ENCODE assay signal across 8 mouse cellular contexts in genomic region chr10:18388784-18389575, GRCm38 (mm10).
DNase-seq lines count a peak whose midpoint lies in the region; ATAC-seq and TF ChIP-seq lines count a peak whose summit lies in the region.

No protein-coding gene starts in this region.

- H3K4me1 ChIP-seq in E14TG2a.4 (replicated peaks; ENCODE audit: low read depth, low read length): peaks cover 57% of the 10 kb centered on the region
- H3K4me1 ChIP-seq in embryonic fibroblast, embryonic 13.5 days (ENCODE audit: control insufficient read depth, insufficient read depth, low read length): peaks cover 4% of the 10 kb centered on the region; the same call in 1 of the 2 replicates
- H3K4me1 ChIP-seq in heart, postnatal 0 days (ENCODE audit: control insufficient read depth, insufficient read depth): peaks cover 21% of the 10 kb centered on the region
- H3K4me1 ChIP-seq in lung, embryonic 14.5 days (ENCODE audit: insufficient read depth): no peaks in the 10 kb centered on the region

- H3K4me3 ChIP-seq in E14TG2a.4 (replicated peaks; ENCODE audit: low read length): no peak overlapping the region
- H3K4me3 ChIP-seq in embryonic fibroblast, embryonic 13.5 days (ENCODE audit: insufficient read depth, low read length): no peak overlapping the region
- H3K4me3 ChIP-seq in heart, postnatal 0 days (ENCODE audit: low read depth, low read length): no peak overlapping the region
- no peak overlapping the region for H3K4me3 ChIP-seq in lung, embryonic 14.5 days (ENCODE audit: low read depth, low read length)

- peak overlapping the region; percentile 48 for H3K4me2 ChIP-seq in heart, postnatal 0 days (ENCODE audit: low read depth, low read length)
- 0 out of 2 replicates have a peak overlapping the region, but pooled peaks have one; percentile 18 for H3K4me2 ChIP-seq in lung, embryonic 14.5 days

- peak; percentile 58 for DNase-seq in adrenal gland, adult 2 months
- DNase-seq in heart, postnatal 0 days (ENCODE audit: low spot score): peak; percentile 89
- peak; percentile 87 for DNase-seq in kidney, postnatal 14 days
- DNase-seq in lung, embryonic 14.5 days: peak; percentile 93
- peak; percentile 20 for DNase-seq in retina, adult 2 months (ENCODE audit: low read depth, low spot score)

- WGBS in heart, postnatal 0 days: 21% methylated on average over 10 of the region's 10 CpGs
- WGBS in lung, embryonic 14.5 days: 33% methylated on average over 10 of the region's 10 CpGs

- no peaks in the 10 kb centered on the region for H3K9me3 ChIP-seq in E14TG2a.4 (ENCODE audit: low read length)
- H3K9me3 ChIP-seq in heart, postnatal 0 days (replicated peaks; ENCODE audit: control insufficient read depth, low read length): no peaks in the 10 kb centered on the region
- H3K9me3 ChIP-seq in lung, embryonic 14.5 days (ENCODE audit: low read depth, low read length): no peaks in the 10 kb centered on the region

- H3K36me3 ChIP-seq in E14TG2a.4 (ENCODE audit: insufficient read depth, low read length): no peaks in the 10 kb centered on the region
- no peaks in the 10 kb centered on the region for H3K36me3 ChIP-seq in heart, postnatal 0 days (replicated peaks; ENCODE audit: control insufficient read depth, insufficient read depth, low read length)
- no peaks in the 10 kb centered on the region for H3K36me3 ChIP-seq in lung, embryonic 14.5 days (ENCODE audit: insufficient read depth)

- H3K27ac ChIP-seq in embryonic fibroblast, embryonic 13.5 days (ENCODE audit: insufficient read depth, low read length): no peak overlapping the region
- no peak overlapping the region for H3K27ac ChIP-seq in heart, postnatal 0 days (ENCODE audit: low read depth)
- H3K27ac ChIP-seq in lung, embryonic 14.5 days (ENCODE audit: low read depth): no peak overlapping the region

- H3K27me3 ChIP-seq in E14TG2a.4 (ENCODE audit: insufficient read depth, low read length): no peaks in the 10 kb centered on the region
- no peaks in the 10 kb centered on the region for H3K27me3 ChIP-seq in heart, postnatal 0 days (ENCODE audit: control insufficient read depth, insufficient read depth, low read length)
- no peaks in the 10 kb centered on the region for H3K27me3 ChIP-seq in lung, embryonic 14.5 days (ENCODE audit: insufficient read depth, low read length)

- no peak overlapping the region for H3K9ac ChIP-seq in heart, postnatal 0 days (replicated peaks; ENCODE audit: low read depth, low read length)
- H3K9ac ChIP-seq in lung, embryonic 14.5 days: no peak overlapping the region

- TF ChIP-seq CTCF in E14TG2a.4 (conservative IDR thresholded peaks at IDR 0.05; ENCODE audit: low read length): peak; percentile 62
- peak; percentile 45; the same call in 1 of the 2 replicates for TF ChIP-seq CTCF in embryonic fibroblast, embryonic 13.5 days (IDR thresholded peaks at IDR 0.05; ENCODE audit: borderline replicate concordance, insufficient read depth, low read length)
- TF ChIP-seq CTCF in heart, postnatal 0 days (IDR thresholded peaks at IDR 0.05; ENCODE audit: low read depth): peak; percentile 77
- peak; percentile 86 for TF ChIP-seq CTCF in lung, embryonic 14.5 days (IDR thresholded peaks at IDR 0.05; ENCODE audit: low read depth)

- no peak for TF ChIP-seq EP300 in heart, postnatal 0 days (IDR thresholded peaks at IDR 0.05; ENCODE audit: low read depth)

- ATAC-seq in heart, postnatal 0 days (ENCODE audit: insufficient read depth, low read depth): peak; percentile 83
- ATAC-seq in lung, embryonic 14.5 days (ENCODE audit: insufficient read depth): peak; percentile 82
- no peak for ATAC-seq in erythroid progenitor cell, adult 5-6 weeks (replicated peaks; ENCODE audit: low FRiP score, poor library complexity, severe bottlenecking)

- no peak for TF ChIP-seq POLR2A in embryonic fibroblast, embryonic 13.5 days (IDR thresholded peaks at IDR 0.05; ENCODE audit: low read depth, low read length)

Comparison
In these comparisons a context has a peak if more than half of its experiments do, and no peak if none do; other contexts are left out.
1. DNase-seq: peak in every context shown above with its lines; median percentile 93 in lung, embryonic 14.5 days; 89 in heart, postnatal 0 days; 87 in kidney, postnatal 14 days; 58 in adrenal gland, adult 2 months; 20 in retina, adult 2 months.